Mouse (Mus musculus) midbrain, embryonic 13.5 days (tissue): ENCODE data around the gene Scarf2. TPM values are rescaled to one million over a fixed set of nuclear protein-coding genes. Genes with fewer than 3 reads are reported as not detected.

Experiments used
- ATAC-seq: fragments of 200-750 bp; cut with Nextera tagmentation; 2 replicates; pipeline ENCODE4 v1.8.0; 2017; ENCODE audit warnings: mild to moderate bottlenecking, moderate TSS enrichment, moderate library complexity
- H3K27ac ChIP-seq: fragments of 300-500 bp; sonication (generic); 2 replicates; pipeline ENCODE4 v1.5.1; 2015; ENCODE audit warnings: inconsistent platforms, mild to moderate bottlenecking, moderate library complexity
- H3K27me3 ChIP-seq: fragments of 300-500 bp; sonication (generic); 2 replicates; pipeline ENCODE4 v1.6.1; 2015; ENCODE audit warnings: mild to moderate bottlenecking, inconsistent platforms
- H3K36me3 ChIP-seq: fragments of 300-500 bp; sonication (generic); 2 replicates; pipeline ENCODE4 v1.6.1; 2015; ENCODE audit warnings: mild to moderate bottlenecking, inconsistent platforms
- H3K4me1 ChIP-seq: fragments of 300-500 bp; sonication (generic); replicated peaks from 2 replicates; pipeline ENCODE4 v1.6.1; 2015; ENCODE audit warnings: inconsistent platforms
- H3K4me2 ChIP-seq: fragments of 300-500 bp; sonication (generic); replicated peaks from 2 replicates; pipeline ENCODE4 v1.6.1; 2015; ENCODE audit warnings: moderate library complexity, mild to moderate bottlenecking, inconsistent platforms
- H3K4me3 ChIP-seq: fragments of 300-500 bp; sonication (generic); replicated peaks from 2 replicates; pipeline ENCODE4 v1.5.1; 2015; ENCODE audit warnings: mild to moderate bottlenecking, inconsistent platforms
- H3K9ac ChIP-seq: fragments of 300-500 bp; sonication (generic); replicated peaks from 2 replicates; pipeline ENCODE4 v1.6.1; 2015; ENCODE audit warnings: mild to moderate bottlenecking, inconsistent platforms
- H3K9me3 ChIP-seq: fragments of 300-500 bp; sonication (generic); 2 replicates; pipeline ENCODE4 v1.6.1; 2016; ENCODE audit warnings: mild to moderate bottlenecking, inconsistent platforms
- WGBS: fragments of 180-500 bp; shearing (Covaris S2); methylation state at CpG from one replicate; pipeline ENCODE4 v1.1.7; 2015; 5-methylcytosine and 5-hydroxymethylcytosine counted together
- polyA plus RNA-seq: library from polyadenylated mRNA; unstranded; fragments of >200 nt; fragmentation: Nextera tagmentation; extraction: Ambion mirVana; gene quantifications from 2 replicates; pipeline ENCODE4 v1.2.1, GENCODE M21; 2015

Gene Scarf2
- polyA plus RNA-seq, 1 experiment from 2014 or later = 1.6 TPM

DNA sequence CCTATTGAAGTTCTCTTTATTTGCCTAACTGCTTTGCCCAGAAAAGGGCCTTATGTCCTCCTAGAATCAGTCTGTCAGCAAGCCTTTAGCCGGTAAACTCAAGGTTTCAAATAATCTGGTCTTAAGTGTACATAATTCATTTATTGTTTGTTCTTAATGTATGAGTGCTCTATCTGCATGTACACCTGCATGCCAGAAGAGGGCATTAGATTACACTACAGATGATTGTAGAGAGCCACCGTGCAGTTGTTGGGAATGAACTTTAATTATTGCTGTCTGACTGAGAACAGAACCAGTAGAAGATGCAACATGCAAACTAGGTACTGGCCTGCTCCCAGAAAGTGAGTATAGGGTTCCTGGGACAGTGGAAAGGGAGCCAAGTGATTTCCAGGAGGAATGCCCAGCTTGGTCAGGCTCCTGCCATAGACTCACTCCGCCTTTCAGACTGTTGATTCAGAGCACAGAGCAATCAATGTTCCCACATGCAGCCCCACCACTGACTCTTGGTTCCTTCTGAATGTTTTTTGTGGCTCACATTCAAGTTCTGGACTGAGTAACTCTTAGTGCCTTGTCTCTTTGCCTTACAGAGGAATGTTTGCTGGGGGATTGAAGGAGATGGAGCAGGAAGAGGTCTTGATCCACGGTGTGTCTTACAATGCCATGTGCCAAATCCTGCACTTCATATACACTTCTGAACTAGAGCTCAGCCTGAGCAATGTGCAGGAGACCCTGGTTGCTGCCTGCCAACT lies 25.8 kb upstream of the Scarf2 start:
- H3K9ac ChIP-seq = no peak overlapping the region
- 82% methylated on average over 4 of the region's 4 CpGs for WGBS
- no peak overlapping the region for H3K4me2 ChIP-seq
- H3K27me3 ChIP-seq = no peaks in the 10 kb centered on the region
- no peaks in the 10 kb centered on the region for H3K4me1 ChIP-seq
- H3K9me3 ChIP-seq = no peaks in the 10 kb centered on the region
- H3K36me3 ChIP-seq = peaks cover 57% of the 10 kb centered on the region
- no peak overlapping the region for H3K4me3 ChIP-seq
- H3K27ac ChIP-seq = no peak overlapping the region
- no peak for ATAC-seq

DNA sequence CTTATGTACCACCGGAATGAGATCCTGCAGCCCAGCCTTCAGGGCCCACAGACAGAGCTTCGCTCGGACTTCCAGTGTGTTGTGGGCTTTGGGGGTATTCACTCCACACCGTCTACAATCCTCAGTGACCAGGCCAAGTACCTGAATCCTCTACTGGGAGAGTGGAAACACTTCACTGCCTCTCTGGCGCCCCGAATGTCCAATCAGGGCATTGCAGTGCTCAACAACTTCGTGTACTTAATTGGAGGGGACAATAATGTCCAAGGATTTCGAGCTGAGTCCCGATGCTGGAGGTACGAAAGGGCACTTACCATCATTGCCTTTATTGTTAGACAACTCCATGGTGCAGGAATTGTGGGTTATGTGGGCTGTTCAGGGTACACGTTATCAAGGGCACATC lies 20.3 kb upstream of the Scarf2 start:
- no peaks in the 10 kb centered on the region for H3K27me3 ChIP-seq
- H3K4me3 ChIP-seq = no peak overlapping the region
- 70% methylated on average over 11 of the region's 11 CpGs for WGBS
- H3K9ac ChIP-seq = no peak overlapping the region
- H3K9me3 ChIP-seq = no peaks in the 10 kb centered on the region
- peaks cover 62% of the 10 kb centered on the region for H3K36me3 ChIP-seq
- ATAC-seq = no peak
- no peak overlapping the region for H3K27ac ChIP-seq
- H3K4me2 ChIP-seq = no peak overlapping the region
- no peaks in the 10 kb centered on the region for H3K4me1 ChIP-seq

DNA sequence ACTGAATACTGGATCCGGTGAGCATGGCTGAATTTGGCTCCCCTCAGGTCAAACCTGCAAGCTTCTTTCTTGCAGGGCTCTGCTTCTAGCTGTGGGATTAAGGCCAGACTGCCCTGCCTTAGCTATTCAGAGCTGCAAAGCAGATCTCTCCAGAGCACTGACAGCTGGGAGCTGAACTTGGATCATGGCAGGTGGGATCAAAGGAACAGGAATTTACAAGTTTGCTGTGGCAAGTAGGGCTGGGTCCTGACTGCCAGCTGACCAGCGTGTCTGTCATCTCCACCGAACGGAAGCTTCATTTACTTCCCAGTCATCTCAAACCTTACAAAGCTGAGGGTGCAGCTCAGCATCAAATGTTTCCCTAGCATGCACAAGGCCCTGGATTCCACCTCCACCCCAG lies 18.9 kb upstream of the Scarf2 start:
- Histone ChIP-seq H3K9me3 (no peaks in the 10 kb centered on the region), H3K36me3 (peaks cover 62% of the 10 kb centered on the region), H3K4me2 (no peak overlapping the region), H3K9ac (no peak overlapping the region), H3K27me3 (no peaks in the 10 kb centered on the region), H3K4me3 (no peak overlapping the region), H3K27ac (no peak overlapping the region), H3K4me1 (no peaks in the 10 kb centered on the region)
- WGBS = 93% methylated on average over 4 of the region's 4 CpGs
- ATAC-seq = no peak

DNA sequence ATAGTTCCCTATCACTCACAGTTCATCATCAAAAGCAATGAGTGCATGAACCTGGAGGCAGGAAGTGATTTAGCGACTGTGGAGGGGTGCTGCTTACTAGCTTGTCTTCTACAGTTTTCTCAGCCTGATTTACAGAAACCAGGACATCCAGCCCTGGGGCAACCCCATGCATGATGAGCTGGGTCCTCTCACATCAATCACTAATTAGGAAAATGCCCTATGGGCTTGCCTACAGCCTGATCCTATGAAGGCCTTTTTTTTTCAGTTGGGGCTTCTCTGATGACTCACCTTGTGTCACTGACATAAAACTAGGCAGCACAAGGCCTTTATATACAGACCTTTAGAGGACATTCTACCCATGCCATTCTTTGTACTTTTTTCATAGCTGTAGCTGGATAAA lies 17.4 kb upstream of the Scarf2 start:
- Histone ChIP-seq H3K27me3 (no peaks in the 10 kb centered on the region), H3K4me1 (no peaks in the 10 kb centered on the region), H3K9me3 (no peaks in the 10 kb centered on the region), H3K9ac (no peak overlapping the region), H3K27ac (no peak overlapping the region), H3K4me3 (no peak overlapping the region), H3K4me2 (no peak overlapping the region), H3K36me3 (peaks cover 67% of the 10 kb centered on the region)
- 89% methylated on average over 1 of the region's 1 CpGs for WGBS
- no peak for ATAC-seq

DNA sequence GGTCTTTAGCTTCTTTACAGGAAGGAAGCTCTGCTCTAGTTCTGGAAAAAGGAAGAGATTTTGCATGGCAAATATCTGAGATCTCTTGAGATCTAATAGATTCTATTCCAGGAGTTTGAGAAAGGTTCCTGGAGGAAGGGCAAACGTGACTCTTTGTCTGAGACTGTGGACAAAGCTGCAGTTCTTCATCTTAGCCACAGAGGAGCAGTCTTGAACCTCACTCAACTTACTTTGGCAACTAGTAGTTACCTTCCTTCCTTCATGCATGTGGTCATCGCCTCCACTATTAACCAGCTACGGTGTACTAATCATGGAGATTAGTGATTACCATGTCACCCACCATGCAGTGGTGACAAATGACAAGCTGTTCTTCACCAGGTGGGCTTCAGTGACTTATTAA lies 11.7 kb upstream of the Scarf2 start:
- Histone ChIP-seq H3K27me3 (no peaks in the 10 kb centered on the region), H3K9me3 (no peaks in the 10 kb centered on the region), H3K4me3 (no peak overlapping the region), H3K4me2 (no peak overlapping the region), H3K4me1 (no peaks in the 10 kb centered on the region), H3K9ac (no peak overlapping the region), H3K36me3 (peaks cover 81% of the 10 kb centered on the region), H3K27ac (no peak overlapping the region)
- 65% methylated on average over 3 of the region's 3 CpGs for WGBS
- ATAC-seq = no peak

DNA sequence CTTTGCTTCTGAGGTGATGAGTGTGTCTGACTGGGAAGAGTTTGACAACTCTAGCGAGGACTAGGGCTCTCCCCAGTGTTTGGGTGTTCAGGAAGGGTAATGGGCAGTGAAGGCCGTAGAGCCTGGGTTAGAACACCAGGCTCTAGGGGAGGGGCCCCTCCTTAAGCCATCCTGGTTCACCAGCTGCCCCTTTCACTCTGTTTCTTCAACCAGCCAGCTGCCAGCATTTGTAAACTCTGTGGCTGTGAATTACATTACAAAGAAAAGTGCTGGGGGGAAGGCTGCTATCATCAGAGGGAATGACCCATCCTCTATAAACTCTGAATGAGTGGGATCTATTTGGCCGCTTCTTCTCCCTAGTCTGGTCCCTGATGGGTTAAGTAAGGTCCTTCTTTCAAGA lies 4.4 kb upstream of the Scarf2 start:
- Histone ChIP-seq H3K4me1 (peaks cover 11% of the 10 kb centered on the region), H3K27ac (no peak overlapping the region), H3K36me3 (peaks cover 53% of the 10 kb centered on the region), H3K4me3 (no peak overlapping the region), H3K9ac (no peak overlapping the region), H3K9me3 (no peaks in the 10 kb centered on the region), H3K4me2 (no peak overlapping the region), H3K27me3 (peaks cover 37% of the 10 kb centered on the region)
- 75% methylated on average over 3 of the region's 3 CpGs for WGBS
- no peak for ATAC-seq

DNA sequence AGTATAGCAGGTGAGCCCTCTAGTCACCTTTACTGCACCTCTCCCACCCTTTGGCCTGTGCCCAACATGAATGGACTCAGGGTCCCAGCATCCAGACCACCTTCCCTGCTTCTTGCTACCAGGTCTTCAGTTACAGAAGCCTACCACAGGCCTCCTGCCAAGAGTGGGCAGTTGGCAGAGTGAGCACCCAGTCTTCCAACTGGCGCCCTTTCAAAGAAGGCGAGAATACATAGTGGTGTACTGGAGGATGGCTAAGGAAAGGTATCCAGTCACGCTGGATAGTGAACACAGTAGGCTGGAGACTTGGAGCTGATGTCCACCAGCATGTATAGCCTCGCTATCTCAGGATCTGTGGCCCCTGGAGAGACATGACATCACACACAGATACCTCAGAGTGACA lies 3.0 kb upstream of the Scarf2 start:
- Histone ChIP-seq H3K9ac (no peak overlapping the region), H3K4me1 (peaks cover 22% of the 10 kb centered on the region), H3K27me3 (peaks cover 50% of the 10 kb centered on the region), H3K4me2 (no peak overlapping the region), H3K36me3 (peaks cover 43% of the 10 kb centered on the region), H3K9me3 (no peaks in the 10 kb centered on the region), H3K4me3 (no peak overlapping the region), H3K27ac (no peak overlapping the region)
- no peak for ATAC-seq
- 88% methylated on average over 4 of the region's 4 CpGs for WGBS

DNA sequence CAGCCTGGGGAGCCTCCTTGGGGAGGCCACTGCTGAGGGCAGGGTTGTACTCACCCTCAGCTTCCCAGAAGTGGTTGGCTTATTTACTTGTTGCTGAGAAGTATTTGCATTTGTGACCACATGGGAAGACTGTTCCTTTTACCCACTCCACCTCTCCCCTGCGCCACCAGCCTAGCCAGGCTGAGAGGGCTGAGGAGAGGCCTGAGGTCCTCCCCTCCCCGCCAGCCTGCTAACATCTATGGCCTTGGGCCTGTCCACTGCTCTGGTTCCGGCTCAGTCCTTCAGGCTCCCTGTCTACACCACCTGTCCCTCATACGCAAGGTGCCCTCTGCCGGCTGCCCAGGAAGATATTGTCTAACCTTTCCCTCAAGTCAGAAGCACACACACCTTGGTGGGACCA lies 1.4 kb upstream of the Scarf2 start:
- ATAC-seq = no peak
- 55% methylated on average over 5 of the region's 5 CpGs for WGBS

DNA sequence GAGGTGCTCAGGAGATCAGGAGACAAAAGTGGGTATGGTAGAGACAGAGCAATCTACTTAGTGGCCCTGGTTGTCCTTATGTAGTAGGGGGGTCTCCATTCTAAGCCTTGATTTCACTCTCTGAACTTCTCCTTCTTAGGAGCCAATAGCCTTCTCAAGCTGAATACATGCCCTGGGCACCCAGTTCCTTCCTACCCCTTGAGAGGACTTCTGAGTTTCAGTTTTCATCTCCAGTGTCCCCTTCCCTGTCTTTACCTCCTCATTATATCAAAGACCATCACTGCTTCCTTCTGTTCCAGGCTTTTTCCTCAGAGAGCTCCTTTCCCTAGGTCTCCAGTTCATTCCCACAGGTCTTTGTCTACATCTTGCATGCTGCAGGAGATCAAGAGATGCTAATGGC lies 563 bp upstream of the Scarf2 start:
- Histone ChIP-seq H3K4me1 (peaks cover 22% of the 10 kb centered on the region), H3K27me3 (peaks cover 74% of the 10 kb centered on the region), H3K9ac (0 out of 2 replicates have a peak overlapping the region, but pooled peaks have one; percentile 59), H3K4me3 (peak overlapping the region; percentile 46), H3K4me2 (peak overlapping the region; percentile 77), H3K36me3 (peaks cover 21% of the 10 kb centered on the region), H3K9me3 (no peaks in the 10 kb centered on the region), H3K27ac (no peak overlapping the region)
- ATAC-seq = no peak

More for the DNA sequence above, 1.4 kb upstream of the Scarf2 start:
- Histone ChIP-seq H3K9me3 (no peaks in the 10 kb centered on the region), H3K4me3 (no peak overlapping the region), H3K27ac (no peak overlapping the region), H3K4me2 (no peak overlapping the region), H3K27me3 (peaks cover 65% of the 10 kb centered on the region), H3K4me1 (peaks cover 22% of the 10 kb centered on the region), H3K36me3 (peaks cover 29% of the 10 kb centered on the region), H3K9ac (no peak overlapping the region)

DNA sequence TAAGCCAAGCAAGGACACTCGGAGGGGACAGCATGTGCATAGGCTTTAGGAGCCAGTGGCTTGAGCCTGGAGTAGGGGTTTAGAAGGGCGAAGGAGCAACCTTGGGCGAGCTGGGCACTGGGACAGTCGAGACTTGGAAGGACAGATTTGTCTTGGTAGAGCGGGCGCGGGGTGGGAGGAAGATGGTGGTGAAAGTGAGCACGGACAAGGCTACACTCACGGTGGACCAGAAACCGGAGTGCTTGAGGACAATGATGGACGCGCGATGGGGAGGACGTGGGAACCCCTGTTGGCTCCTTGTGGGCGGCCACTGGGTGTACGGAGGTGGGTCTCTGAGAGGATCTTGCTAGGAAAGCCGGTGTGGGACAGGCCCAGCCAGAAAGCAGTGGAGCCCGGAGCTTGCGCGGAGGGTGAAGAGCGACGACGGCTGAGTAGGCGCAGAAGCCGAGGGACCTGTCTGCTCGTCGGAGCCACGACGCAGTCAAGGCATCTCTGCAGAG lies 780 bp downstream of the Scarf2 start:
- no peaks in the 10 kb centered on the region for H3K9me3 ChIP-seq
- H3K4me3 ChIP-seq = peak overlapping the region; percentile 46
- H3K4me2 ChIP-seq = peak overlapping the region; percentile 77
- H3K4me1 ChIP-seq = peaks cover 30% of the 10 kb centered on the region
- no peak overlapping the region for H3K27ac ChIP-seq
- H3K9ac ChIP-seq = peak overlapping the region; percentile 59
- peaks cover 8% of the 10 kb centered on the region for H3K36me3 ChIP-seq
- H3K27me3 ChIP-seq = peaks cover 87% of the 10 kb centered on the region
- ATAC-seq = peak; percentile 38
- 2% methylated on average over 29 of the region's 29 CpGs for WGBS

DNA sequence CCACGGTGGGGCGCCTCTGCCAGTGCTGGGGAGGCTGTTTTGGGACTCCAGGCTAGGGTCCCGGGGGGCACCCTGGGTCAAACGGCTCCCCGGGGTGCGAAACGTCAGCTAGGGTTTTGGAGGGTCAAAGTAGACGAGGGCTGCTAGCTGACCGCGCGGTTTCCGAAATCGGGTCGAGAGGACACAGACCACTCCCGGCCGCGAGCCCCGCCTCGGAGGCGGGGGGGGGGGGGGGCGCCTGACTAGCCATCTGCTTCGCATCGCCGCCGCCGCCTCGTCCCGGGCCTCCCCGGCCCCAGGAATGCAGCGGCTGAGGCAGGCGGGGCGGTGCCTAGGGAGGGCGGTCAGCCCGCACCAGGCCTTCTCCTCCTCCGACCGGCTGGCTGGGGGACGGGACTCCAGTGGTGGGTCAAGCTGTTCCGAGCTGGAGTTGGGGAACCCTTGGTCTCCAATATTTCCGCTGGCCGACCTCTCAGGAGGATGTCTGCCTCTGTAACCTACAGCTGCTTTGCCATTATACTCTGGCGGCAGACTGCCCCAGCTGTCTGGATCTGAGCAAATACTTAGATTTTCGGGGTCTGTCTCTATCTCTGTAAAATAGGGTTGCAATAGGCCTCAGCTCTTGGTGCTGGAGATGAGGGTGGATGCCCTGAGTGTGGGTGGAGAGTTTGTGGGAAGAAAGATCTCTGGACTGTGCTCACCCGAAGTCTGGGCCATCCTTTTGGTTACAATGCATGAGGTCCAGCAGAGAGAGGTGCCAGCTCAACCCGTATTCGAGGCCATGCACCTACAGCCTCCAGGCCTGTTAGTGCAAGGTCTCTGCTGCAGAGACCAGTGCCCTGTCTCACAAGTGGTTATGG lies 1.5 kb downstream of the Scarf2 start:
- Histone ChIP-seq H3K27me3 (peaks cover 94% of the 10 kb centered on the region), H3K9ac (peak overlapping the region; percentile 59; the same call in 1 of the 2 replicates), H3K9me3 (no peaks in the 10 kb centered on the region), H3K27ac (no peak overlapping the region), H3K4me2 (peak overlapping the region; percentile 77), H3K36me3 (peaks cover 2% of the 10 kb centered on the region), H3K4me3 (peak overlapping the region; percentile 46), H3K4me1 (peaks cover 37% of the 10 kb centered on the region)
- under 1% methylated on average over 36 of the region's 45 CpGs for WGBS
- ATAC-seq = no peak

DNA sequence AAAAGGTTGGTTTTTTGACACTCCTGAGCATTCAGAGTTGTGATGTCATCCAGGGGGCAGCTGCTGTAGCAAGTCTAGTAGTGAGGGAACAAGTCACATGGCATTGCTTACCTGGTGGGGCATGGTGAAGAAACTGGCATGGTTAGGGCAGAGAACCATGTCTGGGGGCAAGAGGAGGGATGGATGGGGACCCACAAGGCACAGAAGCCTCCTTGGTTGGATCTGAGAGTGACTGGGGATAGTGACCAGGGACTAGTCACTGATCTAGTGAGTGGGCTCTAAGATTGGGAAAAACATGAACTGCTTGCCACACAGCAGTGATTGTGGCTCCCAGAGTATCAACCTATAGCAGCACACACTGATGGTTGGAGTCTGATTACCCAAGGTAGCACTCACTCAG lies 2.5 kb downstream of the Scarf2 start:
- no peaks in the 10 kb centered on the region for H3K36me3 ChIP-seq
- no peak for ATAC-seq
- H3K27ac ChIP-seq = no peak overlapping the region

More for the DNA sequence above, 2.5 kb downstream of the Scarf2 start:
- H3K4me3 ChIP-seq = no peak overlapping the region
- peaks cover 98% of the 10 kb centered on the region for H3K27me3 ChIP-seq
- peaks cover 48% of the 10 kb centered on the region for H3K4me1 ChIP-seq
- H3K9ac ChIP-seq = no peak overlapping the region
- no peak overlapping the region for H3K4me2 ChIP-seq
- H3K9me3 ChIP-seq = no peaks in the 10 kb centered on the region
